Mouse (Mus musculus): ENCODE measurements around the gene E2f6. TPM values are rescaled to one million over a fixed set of nuclear protein-coding genes. Genes with fewer than 3 reads are reported as not detected.

Gene E2f6
- total RNA-seq, 2 experiments from 2014 or later = 23.8 to 26.5 TPM

Small RNA genes within 50 kb of the gene (microRNA-seq; reads per million reads assigned to microRNA genes)
- gene Gm44305 = 0 reads per million in 2 experiments

Other genes starting within 250 kb of the E2f6 start
- 10 to 100 TPM; 14.5 to 15.8 TPM for gene Lpin1, start 200.0 kb upstream of the E2f6 start, total RNA-seq (2021)
- 100 to 1,000 TPM; 121 to 140 TPM for gene Ntsr2, start 157.6 kb upstream of the E2f6 start, total RNA-seq (2021)
- under 1 TPM; 0.57 to 0.75 TPM for gene Greb1, start 10.1 kb upstream of the E2f6 start, total RNA-seq (2021)
- 10 to 100 TPM; 91.6 to 95.2 TPM for gene Rock2, start 83.9 kb downstream of the E2f6 start, total RNA-seq (2021)
- gene Pqlc3, start 189.4 kb downstream of the E2f6 start, total RNA-seq (2021) = 1 to 10 TPM in 1 of 2 experiments, under 1 TPM in 1; 0.97 to 1.3 TPM
- under 1 TPM; 0.59 to 0.72 TPM for gene 2410004P03Rik, start 200.8 kb downstream of the E2f6 start, total RNA-seq (2021)